Mouse (Mus musculus): ENCODE results near the gene Kbtbd12.

DNA sequence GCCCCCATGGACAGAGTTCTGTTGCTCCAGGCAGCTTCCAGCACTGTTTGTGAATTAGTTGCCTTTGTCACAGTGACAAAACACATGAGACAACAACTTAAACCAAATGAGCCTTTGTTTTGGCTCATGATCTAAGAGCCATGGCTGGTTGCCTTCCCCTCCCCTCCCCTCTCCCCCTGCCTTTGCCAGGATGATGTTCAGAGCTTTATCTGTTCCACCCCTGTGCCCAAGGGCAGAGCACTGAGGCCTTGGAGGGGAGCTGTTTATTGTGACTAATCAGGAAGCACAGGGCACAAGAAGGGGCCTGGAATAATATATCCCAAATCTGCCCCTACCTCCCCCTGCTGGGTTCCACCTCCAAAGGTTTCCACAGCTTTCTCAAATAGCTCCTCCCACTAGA, 107.4 kb downstream of the Kbtbd12 start:
- TF ChIP-seq CTCF (IDR thresholded peaks at IDR 0.05; ENCODE audit: low read depth) (no peak), EP300 (optimal IDR thresholded peaks at IDR 0.05) (no peak)
